Mouse (Mus musculus) liver, adult 2 months (tissue): ENCODE results near the gene Prss40. TPM values are rescaled to one million over a fixed set of nuclear protein-coding genes. Genes with fewer than 3 reads are reported as not detected.

Source experiments
- DNase-seq: peaks from one replicate; pipeline ENCODE4 v3.0.0-alpha.2; 2011; ENCODE audit warnings: low read depth, low spot score; ENCODE audit errors: extremely low read depth
- H3K27ac ChIP-seq: fragments of 200-500 bp; replicated peaks from 2 replicates; pipeline ENCODE4 v1.5.1; 2012; ENCODE audit warnings: low read depth, mild to moderate bottlenecking, control low read depth, inconsistent platforms, low read length; ENCODE audit not compliant: insufficient read depth
- H3K27me3 ChIP-seq: fragments of 200-500 bp; 2 replicates; pipeline ENCODE4 v1.6.1; 2012; ENCODE audit warnings: mild to moderate bottlenecking, moderate library complexity, low read length, inconsistent platforms; ENCODE audit not compliant: control insufficient read depth, insufficient read depth
- H3K36me3 ChIP-seq: fragments of 200-500 bp; 2 replicates; pipeline ENCODE4 v1.6.1; 2012; ENCODE audit warnings: low read length, inconsistent platforms; ENCODE audit not compliant: control insufficient read depth, insufficient read depth
- H3K4me1 ChIP-seq: fragments of 200-500 bp; 2 replicates; pipeline ENCODE4 v1.6.1; 2011; ENCODE audit warnings: low read length; ENCODE audit not compliant: control insufficient read depth, insufficient read depth
- H3K4me3 ChIP-seq: fragments of 200-500 bp; 2 replicates; pipeline ENCODE4 v1.5.1; 2011; ENCODE audit warnings: low read depth, mild to moderate bottlenecking, control low read depth, low read length, moderate library complexity; ENCODE audit not compliant: insufficient read depth
- H3K79me2 ChIP-seq: fragments of 200-500 bp; 2 replicates; pipeline ENCODE4 v1.6.1; 2012; ENCODE audit warnings: inconsistent platforms, mild to moderate bottlenecking, low read length, moderate library complexity; ENCODE audit not compliant: control insufficient read depth, insufficient read depth
- H3K9ac ChIP-seq: fragments of 200-500 bp; 2 replicates; pipeline ENCODE4 v1.6.1; 2012; ENCODE audit warnings: low read depth, mild to moderate bottlenecking, control low read depth, inconsistent platforms, low read length
- CTCF ChIP-seq: fragments of 200-500 bp; IDR thresholded peaks from 2 replicates; pipeline ENCODE4 v1.5.1; 2011; ENCODE audit warnings: low read depth, low read length, control low read depth
- POLR2A ChIP-seq: fragments of 200-500 bp; IDR thresholded peaks from 2 replicates; pipeline ENCODE4 v1.6.1; 2011; ENCODE audit warnings: low read length, control low read depth; ENCODE audit not compliant: insufficient read depth; ENCODE audit errors: extremely low read depth
- WGBS: fragments of 180-500 bp; shearing (Covaris S2); methylation state at CpG from one replicate; pipeline ENCODE4 v1.1.7; 2018; 5-methylcytosine and 5-hydroxymethylcytosine counted together
- polyA plus RNA-seq: library from polyadenylated mRNA; depleted of rRNA; stranded (reverse); fragments of >200 nt; gene quantifications from 2 replicates; pipeline ENCODE4 v1.2.3, GENCODE M21; 2012
- total RNA-seq: library from RNA; depleted of rRNA; stranded (reverse); fragments of >200 nt; gene quantifications from 2 replicates; pipeline ENCODE4 v1.2.3, GENCODE M21; 2014

Gene Prss40
- total and polyA plus RNA-seq, 2 experiments, result not detected

GRCm38 (mm10) chr1:34583821-34584263, 23.1 kb upstream of the Prss40 start:
- no peak overlapping the region for H3K9ac ChIP-seq
- no peak overlapping the region for H3K4me3 ChIP-seq
- H3K79me2 ChIP-seq, result no peaks in the 10 kb centered on the region
- H3K36me3 ChIP-seq, result no peaks in the 10 kb centered on the region
- 20% methylated on average over 4 of the region's 4 CpGs for WGBS
- H3K27ac ChIP-seq, result no peak overlapping the region
- TF ChIP-seq POLR2A, result no peak
- no peak for TF ChIP-seq CTCF
- H3K4me1 ChIP-seq, result no peaks in the 10 kb centered on the region
- H3K27me3 ChIP-seq, result peaks cover 12% of the 10 kb centered on the region; the same call in 1 of the 2 replicates
- no peak for DNase-seq

GRCm38 (mm10) chr1:34582218-34582617, 21.5 kb upstream of the Prss40 start:
- H3K9ac ChIP-seq, result no peak overlapping the region
- WGBS, result 80% methylated on average over 6 of the region's 6 CpGs
- TF ChIP-seq CTCF, result no peak
- no peak for TF ChIP-seq POLR2A
- no peaks in the 10 kb centered on the region for H3K79me2 ChIP-seq
- DNase-seq, result no peak
- no peak overlapping the region for H3K27ac ChIP-seq
- peaks cover 12% of the 10 kb centered on the region; the same call in 1 of the 2 replicates for H3K27me3 ChIP-seq
- no peak overlapping the region for H3K4me3 ChIP-seq
- no peaks in the 10 kb centered on the region for H3K36me3 ChIP-seq
- H3K4me1 ChIP-seq, result no peaks in the 10 kb centered on the region

GRCm38 (mm10) chr1:34579782-34580356, 19.1 kb upstream of the Prss40 start:
- DNase-seq, result no peak
- 3% methylated on average over 18 of the region's 18 CpGs for WGBS
- Histone ChIP-seq H3K4me1 (no peaks in the 10 kb centered on the region), H3K9ac (no peak overlapping the region), H3K79me2 (no peaks in the 10 kb centered on the region), H3K27ac (no peak overlapping the region), H3K4me3 (no peak overlapping the region), H3K27me3 (peaks cover 12% of the 10 kb centered on the region), H3K36me3 (no peaks in the 10 kb centered on the region)
- TF ChIP-seq POLR2A (no peak), CTCF (no peak)

DNA sequence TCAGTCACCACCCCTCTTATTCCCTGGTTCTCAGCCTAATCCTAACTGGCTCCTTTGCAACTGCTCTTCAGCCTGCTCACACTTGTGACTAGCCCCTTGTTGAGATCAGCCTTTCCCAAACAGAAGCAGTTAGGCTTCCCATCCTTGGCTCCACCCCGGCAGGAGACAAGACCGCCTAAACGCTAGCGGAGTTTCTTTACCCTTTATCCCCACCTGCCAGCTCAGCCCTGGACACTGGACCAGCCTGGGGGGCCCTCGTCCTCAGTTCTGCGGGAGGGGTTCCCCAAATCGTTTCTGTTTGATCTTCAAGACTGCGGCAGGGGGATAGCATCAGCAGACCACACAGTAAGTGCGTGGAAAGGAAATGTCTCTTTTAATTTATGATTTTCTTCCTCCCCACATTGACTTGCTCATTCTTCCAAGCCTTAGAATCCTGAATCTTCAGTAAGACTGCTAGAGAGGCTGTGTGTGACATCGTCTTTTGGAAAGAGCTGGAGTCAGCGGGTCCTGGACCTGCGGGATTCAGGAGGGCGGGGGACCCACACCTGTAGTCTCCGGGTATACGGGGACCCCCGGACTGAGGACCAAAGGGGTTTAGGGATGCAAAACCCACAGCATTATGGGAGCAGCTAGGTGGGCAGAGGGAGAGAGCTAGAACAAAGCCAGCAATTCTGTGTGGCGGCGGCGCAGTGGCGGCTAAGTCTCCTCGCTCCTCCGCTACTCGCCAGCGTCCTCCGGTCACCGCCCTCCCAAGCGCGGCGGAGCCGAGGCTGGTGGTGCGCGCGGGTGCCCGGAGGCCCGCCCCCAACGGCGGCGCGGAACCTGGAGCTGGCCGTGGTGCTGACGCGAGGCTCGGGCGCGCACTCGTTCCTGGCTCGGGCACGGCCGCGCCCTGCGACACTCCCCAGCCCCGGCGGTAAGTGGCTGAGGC, 18.4 kb upstream of the Prss40 start, which contains the start of gene Amer3:
Gene Amer3 (plus strand): TSS at position 807 of the 931 bp plus-strand sequence.
- Histone ChIP-seq H3K27me3 (peaks cover 12% of the 10 kb centered on the region), H3K79me2 (no peaks in the 10 kb centered on the region), H3K27ac (no peak within 1 kb of the TSS), H3K4me1 (no peaks in the 10 kb centered on the region), H3K9ac (no peak within 1 kb of the TSS), H3K4me3 (no peak within 1 kb of the TSS), H3K36me3 (no peaks in the 10 kb centered on the region)
- 1% methylated on average over 53 of the region's 53 CpGs for WGBS
- no peak for DNase-seq
- TF ChIP-seq POLR2A, result no peak
- TF ChIP-seq CTCF, result no peak

- TF ChIP-seq CTCF, result no peak
- no peak for TF ChIP-seq POLR2A
- 80% methylated on average over 6 of the region's 6 CpGs for WGBS
- Histone ChIP-seq H3K4me3 (no peak overlapping the region), H3K9ac (no peak overlapping the region), H3K27me3 (no peaks in the 10 kb centered on the region; the same call in 1 of the 2 replicates), H3K27ac (no peak overlapping the region), H3K4me1 (no peaks in the 10 kb centered on the region), H3K79me2 (no peaks in the 10 kb centered on the region), H3K36me3 (no peaks in the 10 kb centered on the region)
- no peak for DNase-seq
Observed at GRCm38 (mm10) chr1:34573221-34573620, 12.5 kb upstream of the Prss40 start.

DNA sequence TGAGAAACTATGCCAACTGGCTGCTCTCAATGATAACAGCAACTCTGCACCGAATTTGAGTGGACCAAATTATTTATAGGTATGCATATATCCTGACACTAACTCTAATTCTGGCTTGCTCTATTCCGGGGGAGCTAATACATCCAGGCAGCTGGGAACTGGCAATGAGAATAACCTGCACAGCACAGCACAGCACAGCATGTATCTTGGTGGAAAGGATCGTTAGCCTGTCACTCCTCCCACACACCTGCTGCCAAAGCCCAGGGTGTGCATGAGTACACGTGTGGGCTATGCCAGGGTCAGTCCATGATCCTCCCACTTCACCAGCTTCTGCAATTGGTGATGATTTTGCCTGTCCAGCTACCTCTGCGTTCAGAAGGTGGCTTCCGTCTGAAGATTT, 10.7 kb upstream of the Prss40 start:
- no peak for DNase-seq
- TF ChIP-seq POLR2A, result no peak
- no peak for TF ChIP-seq CTCF
- WGBS, result 79% methylated on average over 6 of the region's 6 CpGs
- Histone ChIP-seq H3K79me2 (no peaks in the 10 kb centered on the region), H3K36me3 (no peaks in the 10 kb centered on the region), H3K4me3 (no peak overlapping the region), H3K4me1 (no peaks in the 10 kb centered on the region), H3K27ac (no peak overlapping the region), H3K9ac (no peak overlapping the region), H3K27me3 (no peaks in the 10 kb centered on the region; the same call in 1 of the 2 replicates)
